Mouse (Mus musculus) cortical plate, adult 2 months (tissue): ENCODE measurements around the gene Ckap2l. TPM values are rescaled to one million over a fixed set of nuclear protein-coding genes. Genes with fewer than 3 reads are reported as not detected.

Experiments
- H3K27ac ChIP-seq: fragments of 200-500 bp; 2 replicates; pipeline ENCODE4 v1.5.1; 2012; ENCODE audit warnings: low read length, control low read depth, inconsistent platforms; ENCODE audit not compliant: insufficient read depth
- H3K4me1 ChIP-seq: fragments of 200-500 bp; 2 replicates; pipeline ENCODE4 v1.6.1; 2011; ENCODE audit warnings: low read length; ENCODE audit not compliant: control insufficient read depth, insufficient read depth
- H3K4me3 ChIP-seq: fragments of 200-500 bp; 2 replicates; pipeline ENCODE4 v1.5.1; 2011; ENCODE audit warnings: mild to moderate bottlenecking, low read length, control low read depth; ENCODE audit not compliant: insufficient read depth
- CTCF ChIP-seq: fragments of 200-500 bp; IDR thresholded peaks from 2 replicates; pipeline ENCODE4 v1.5.1; 2011; ENCODE audit warnings: mild to moderate bottlenecking, control low read depth, low read length; ENCODE audit not compliant: insufficient read depth; ENCODE audit errors: extremely low read depth
- POLR2A ChIP-seq: fragments of 200-500 bp; IDR thresholded peaks from 2 replicates; pipeline ENCODE4 v1.6.1; 2011; ENCODE audit warnings: mild to moderate bottlenecking, low read length, control low read depth; ENCODE audit not compliant: insufficient read depth; ENCODE audit errors: extremely low read depth
- polyA plus RNA-seq: library from polyadenylated mRNA; depleted of rRNA; stranded (reverse); fragments of >200 nt; gene quantifications from 2 replicates; pipeline ENCODE4 v1.2.3, GENCODE M21; 2012

The Ckap2l gene
- polyA plus RNA-seq, 1 experiment: 0.50 TPM

DNA sequence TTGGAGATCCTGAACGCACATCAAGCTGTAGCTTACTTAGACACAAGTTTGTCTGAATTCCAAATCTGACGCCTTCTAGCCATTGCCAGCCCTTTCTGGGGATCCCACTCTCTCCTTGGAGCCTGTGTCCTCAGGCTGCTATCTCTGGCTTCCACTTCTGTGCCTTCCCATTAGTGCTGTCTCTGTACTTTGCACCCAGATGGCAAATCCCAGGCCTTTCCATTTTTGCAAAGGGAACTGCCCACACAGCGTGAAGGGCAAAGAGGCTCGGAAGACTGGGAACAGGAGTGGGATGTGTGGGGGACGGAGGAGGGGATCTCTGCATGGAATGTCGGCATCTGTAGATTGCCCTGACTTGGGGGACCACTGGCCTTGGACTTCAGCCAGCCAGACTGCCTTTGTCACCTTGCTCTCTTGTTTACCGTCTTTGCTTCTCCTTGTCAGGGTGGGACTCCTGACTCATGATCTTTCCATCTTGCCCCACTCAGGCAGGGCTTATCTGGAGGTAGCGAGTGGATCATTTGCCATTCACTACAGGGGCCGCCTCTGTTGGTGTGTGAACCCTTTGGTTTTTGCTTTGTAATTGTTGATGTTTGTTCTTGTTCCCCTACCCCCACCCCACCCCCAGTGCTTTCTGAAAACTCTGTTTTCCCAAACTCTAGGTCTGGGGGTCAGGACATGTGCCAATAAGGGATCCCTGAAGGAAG, 56.1 kb downstream of the Ckap2l start:
- TF ChIP-seq CTCF (no peak), POLR2A (no peak)
- H3K4me1 ChIP-seq: peaks cover 2% of the 10 kb centered on the region; the same call in 1 of the 2 replicates
- H3K4me3 ChIP-seq: no peak overlapping the region
- no peak overlapping the region for H3K27ac ChIP-seq

DNA sequence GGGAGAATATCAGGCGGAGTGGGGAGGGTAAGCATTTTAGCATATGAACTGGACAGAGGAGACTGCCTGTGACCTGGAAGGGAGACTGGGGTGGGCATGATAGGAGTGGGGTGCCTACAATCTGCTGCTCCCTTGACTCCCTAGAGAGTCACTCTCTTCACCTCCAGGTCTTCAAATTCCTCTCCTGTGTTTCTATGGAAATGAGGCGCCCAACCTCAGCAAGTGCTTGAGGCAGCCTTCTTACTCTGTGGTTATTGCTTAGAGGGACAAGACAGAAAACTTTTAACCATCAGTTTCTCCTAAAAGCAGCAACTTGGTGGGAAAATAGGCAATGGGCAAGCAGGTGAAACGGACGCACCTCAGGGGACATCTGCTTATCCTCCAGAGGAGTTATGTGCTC, 60.5 kb downstream of the Ckap2l start:
- TF ChIP-seq POLR2A: no peak
- no peak for TF ChIP-seq CTCF
- H3K4me3 ChIP-seq: no peak overlapping the region
- no peak overlapping the region for H3K27ac ChIP-seq
- peaks cover 2% of the 10 kb centered on the region; the same call in 1 of the 2 replicates for H3K4me1 ChIP-seq

DNA sequence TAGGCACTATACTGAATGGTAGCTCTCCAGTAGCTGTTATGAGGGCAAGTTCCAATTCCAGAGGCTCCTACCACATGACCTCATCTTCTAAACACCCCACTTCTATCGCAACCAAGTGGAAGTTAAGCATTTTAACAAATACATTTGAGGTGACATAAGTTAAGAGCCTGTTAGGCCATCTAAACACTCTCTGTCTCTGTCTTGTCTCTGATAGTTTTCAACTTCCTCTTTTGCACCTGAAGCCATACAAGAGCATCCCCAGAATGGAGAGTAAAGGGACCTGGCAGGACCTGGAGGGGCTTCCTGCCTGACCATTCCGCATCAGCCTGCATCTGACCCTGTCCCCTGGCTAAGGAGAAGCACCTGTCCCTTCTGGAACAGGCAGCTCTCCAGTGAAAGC, 62.3 kb downstream of the Ckap2l start:
- TF ChIP-seq CTCF: no peak
- no peak for TF ChIP-seq POLR2A
- Histone ChIP-seq H3K4me3 (no peak overlapping the region), H3K27ac (no peak overlapping the region), H3K4me1 (no peaks in the 10 kb centered on the region)

DNA sequence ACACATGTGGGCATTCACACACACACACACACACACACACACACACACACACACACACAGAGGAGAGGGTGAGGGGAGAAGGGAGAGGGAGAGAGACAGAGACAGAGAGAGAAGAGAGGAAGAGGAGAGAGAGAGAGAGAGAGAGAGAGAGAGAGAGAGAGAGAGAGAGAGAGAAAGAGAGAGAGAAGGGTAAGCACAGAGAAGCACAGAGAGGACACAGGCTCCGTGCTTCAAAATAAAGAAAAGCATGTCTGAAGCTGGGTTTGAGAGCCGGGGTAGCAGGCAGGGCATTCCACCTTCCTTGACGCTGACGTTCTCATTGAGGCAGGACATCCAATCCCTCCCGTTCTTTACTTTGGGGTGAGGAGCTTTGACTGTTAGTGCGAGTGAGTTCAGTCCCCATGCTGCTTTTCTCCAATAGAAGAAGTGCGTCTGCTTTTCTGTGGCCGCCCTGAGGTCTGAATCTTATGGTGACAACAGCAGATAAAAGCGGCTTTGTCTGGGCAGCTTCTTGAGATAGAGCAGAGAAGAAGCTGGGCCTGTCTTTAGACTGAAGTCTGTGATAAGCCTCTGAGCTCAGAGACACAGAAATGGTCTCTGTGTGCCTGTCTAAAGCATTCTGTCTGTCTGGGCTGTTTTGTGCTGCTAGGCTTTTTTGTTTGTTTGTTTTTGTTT, 63.1 kb downstream of the Ckap2l start:
- no peak overlapping the region for H3K4me3 ChIP-seq
- H3K27ac ChIP-seq: no peak overlapping the region
- no peaks in the 10 kb centered on the region for H3K4me1 ChIP-seq
- TF ChIP-seq CTCF (no peak), POLR2A (no peak)

DNA sequence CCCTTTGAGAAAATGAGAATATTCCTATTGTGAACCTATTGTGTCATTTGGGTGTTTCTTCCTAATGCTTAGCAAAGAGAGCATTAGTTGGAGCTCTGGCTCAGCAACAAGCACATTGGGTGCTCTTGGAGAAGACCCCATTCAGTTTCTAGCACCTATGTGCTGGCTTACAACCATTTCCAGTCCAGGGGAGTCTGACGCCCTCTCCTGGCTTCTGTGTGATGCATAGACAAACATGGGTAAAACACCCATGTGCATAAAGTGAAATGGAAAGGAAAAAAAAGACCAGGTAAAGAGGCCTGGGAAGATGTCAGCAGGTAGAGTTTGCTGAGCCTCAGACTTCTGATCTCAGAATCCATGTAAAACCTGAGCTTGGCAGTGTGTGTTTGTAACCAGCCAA, 63.8 kb downstream of the Ckap2l start:
- H3K4me3 ChIP-seq: no peak overlapping the region

DNA sequence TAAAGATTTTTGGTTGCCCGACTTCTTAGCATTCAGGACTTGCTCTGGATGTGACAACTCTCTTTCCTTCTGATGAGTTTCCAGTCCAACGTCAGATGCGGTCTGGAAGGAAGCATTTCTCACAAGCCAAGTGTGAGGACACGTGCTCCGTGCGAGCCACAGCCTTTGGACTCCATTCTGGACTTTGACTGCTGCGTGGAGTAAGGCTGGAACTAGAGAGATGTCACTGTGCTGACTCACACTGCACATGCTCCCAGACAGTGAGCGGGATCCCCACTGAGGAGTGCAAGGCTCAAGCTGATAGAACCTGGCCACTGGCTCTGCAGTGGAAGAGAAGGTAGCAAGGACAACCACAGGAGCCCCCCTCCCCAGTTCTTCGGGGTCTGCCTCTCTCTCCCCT, 64.5 kb downstream of the Ckap2l start:
- TF ChIP-seq CTCF: no peak
- no peak for TF ChIP-seq POLR2A
- Histone ChIP-seq H3K4me1 (no peaks in the 10 kb centered on the region), H3K4me3 (no peak overlapping the region), H3K27ac (no peak overlapping the region)

More for the DNA sequence above, 63.8 kb downstream of the Ckap2l start:
- Histone ChIP-seq H3K4me1 (no peaks in the 10 kb centered on the region), H3K27ac (no peak overlapping the region)
- no peak for TF ChIP-seq POLR2A
- no peak for TF ChIP-seq CTCF

DNA sequence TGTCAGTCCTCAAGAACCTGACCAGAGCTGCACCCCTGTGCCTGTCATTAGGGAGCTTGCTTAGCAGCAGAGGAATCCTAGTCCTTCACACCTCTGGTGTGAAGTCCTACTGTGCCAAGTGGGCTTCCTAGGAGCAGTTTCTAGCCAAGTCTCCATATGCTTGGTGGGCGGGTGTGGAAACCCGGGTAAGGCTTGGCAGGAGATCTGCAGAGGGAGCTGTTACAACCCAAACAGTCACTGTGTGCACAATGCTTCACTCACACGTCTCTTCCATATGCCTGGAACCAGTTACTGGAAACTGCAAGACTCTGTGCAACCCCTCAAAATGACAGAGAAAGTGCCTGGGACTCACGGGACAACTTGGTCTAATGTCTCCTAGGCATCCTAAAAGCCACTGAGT, 65.0 kb downstream of the Ckap2l start:
- Histone ChIP-seq H3K4me1 (no peaks in the 10 kb centered on the region), H3K27ac (no peak overlapping the region), H3K4me3 (no peak overlapping the region)
- TF ChIP-seq CTCF (no peak), POLR2A (no peak)

DNA sequence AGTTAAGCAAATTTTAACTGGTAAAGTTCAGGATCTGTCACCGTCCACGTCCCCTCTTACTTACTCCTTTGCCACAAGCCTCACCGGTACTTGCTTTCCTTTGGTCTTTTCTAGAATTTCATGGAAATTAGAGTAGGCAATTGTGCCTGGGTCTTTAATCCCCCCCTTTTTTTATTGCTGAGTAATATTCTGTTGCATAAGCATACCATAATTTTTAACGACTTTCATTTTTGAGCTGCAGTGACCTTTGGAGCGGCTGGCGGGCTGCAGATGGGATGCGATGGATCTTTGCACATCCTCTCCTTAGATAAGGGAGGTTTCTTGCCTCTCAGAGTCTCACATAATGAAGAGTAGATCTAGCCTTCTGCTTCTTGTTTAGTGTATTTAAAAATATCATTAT, 67.7 kb downstream of the Ckap2l start:
- no peak overlapping the region for H3K4me3 ChIP-seq
- TF ChIP-seq POLR2A: no peak
- TF ChIP-seq CTCF: no peak
- H3K4me1 ChIP-seq: no peaks in the 10 kb centered on the region
- H3K27ac ChIP-seq: no peak overlapping the region

DNA sequence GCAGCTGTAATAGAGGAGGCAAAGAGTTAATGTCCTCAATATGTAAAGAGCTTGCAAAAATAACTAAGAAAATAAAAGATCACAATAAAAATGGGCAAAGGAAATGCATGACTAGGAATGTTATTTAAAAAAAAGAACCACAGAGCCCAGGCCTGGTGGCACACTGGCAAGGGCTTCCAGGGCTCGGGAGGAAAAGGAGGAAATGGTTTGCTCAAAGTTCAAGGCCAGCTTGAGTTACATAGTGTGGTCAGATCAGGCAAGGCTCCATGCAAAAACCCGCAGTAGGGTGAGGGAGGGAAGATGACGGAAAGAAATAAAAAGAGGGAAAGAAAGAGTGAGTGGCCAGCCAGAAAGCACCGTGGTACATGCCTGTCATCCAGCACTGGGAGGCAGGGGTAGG, 68.4 kb downstream of the Ckap2l start:
- no peak for TF ChIP-seq POLR2A
- no peak for TF ChIP-seq CTCF
- Histone ChIP-seq H3K27ac (no peak overlapping the region), H3K4me3 (no peak overlapping the region)

DNA sequence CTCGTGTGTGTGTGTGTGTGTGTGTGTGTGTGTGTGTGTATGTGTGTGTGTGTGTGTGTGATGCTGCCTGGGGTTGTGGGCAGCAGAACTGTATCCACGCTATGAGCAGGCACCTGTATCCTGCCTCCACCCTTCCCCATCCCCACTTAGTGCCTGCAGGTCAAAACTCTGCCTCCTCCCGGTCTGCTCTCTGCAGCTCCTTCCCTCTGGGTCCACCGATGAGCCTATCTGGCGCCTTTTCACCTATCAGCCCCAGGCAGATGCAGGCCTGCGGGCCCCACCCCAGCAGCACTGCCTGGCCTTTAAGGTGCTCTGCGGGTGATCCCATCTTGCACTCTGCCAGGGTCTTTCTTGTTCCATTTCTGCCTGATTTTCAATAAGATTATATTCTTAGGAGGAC, 69.3 kb downstream of the Ckap2l start:
- Histone ChIP-seq H3K27ac (no peak overlapping the region), H3K4me3 (no peak overlapping the region)
- TF ChIP-seq CTCF: no peak
- TF ChIP-seq POLR2A: no peak

More for the DNA sequence above, 68.4 kb downstream of the Ckap2l start:
- H3K4me1 ChIP-seq: no peaks in the 10 kb centered on the region

More for the DNA sequence above, 69.3 kb downstream of the Ckap2l start:
- no peaks in the 10 kb centered on the region for H3K4me1 ChIP-seq
